Mouse (Mus musculus): ENCODE data around the gene Slc16a7. TPM values are rescaled to one million over a fixed set of nuclear protein-coding genes. Genes with fewer than 3 reads are reported as not detected.

Gene Slc16a7
- polyA plus RNA-seq, 1 experiment from 2014 or later: 7.3 TPM

DNA sequence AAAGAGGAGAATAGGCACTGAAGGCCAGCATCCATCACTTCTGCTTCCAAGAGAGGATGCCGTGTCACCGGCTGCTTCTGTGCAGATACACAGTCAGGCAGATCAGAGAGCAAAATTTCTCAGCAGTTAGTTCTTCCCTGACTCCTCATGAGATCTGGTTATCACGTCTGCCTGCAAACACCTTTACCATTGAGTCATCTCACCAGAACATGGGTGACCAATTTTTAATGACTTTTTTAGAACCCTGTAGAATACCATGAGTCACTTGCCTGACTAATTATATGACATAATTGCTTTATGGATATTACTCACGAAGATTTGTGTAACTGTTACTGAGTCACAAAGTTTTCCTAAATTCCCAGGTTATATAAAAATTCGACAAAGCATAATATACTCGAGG is 218.1 kb downstream of the Slc16a7 start:
- no peak for ATAC-seq (replicated peaks; ENCODE audit: low FRiP score)
- WGBS: 82% methylated on average over 6 of the region's 6 CpGs

More for the DNA sequence above, 218.1 kb downstream of the Slc16a7 start:
- Histone ChIP-seq H3K4me3 (replicated peaks) (no peak overlapping the region), H3K9ac (no peak overlapping the region), H3K36me3 (no peaks in the 10 kb centered on the region), H3K4me1 (no peaks in the 10 kb centered on the region), H3K27me3 (no peaks in the 10 kb centered on the region), H3K27ac (no peak overlapping the region), H3K9me3 (replicated peaks) (no peaks in the 10 kb centered on the region), H3K4me2 (no peak overlapping the region)

Measured in kidney, embryonic 15.5 days (tissue).